Mouse (Mus musculus) limb, embryonic 11.5 days (tissue): ENCODE measurements around the gene Cacng7. TPM values are rescaled to one million over a fixed set of nuclear protein-coding genes. Genes with fewer than 3 reads are reported as not detected.

Experiments used
- ATAC-seq: fragments of 200-750 bp; cut with Nextera tagmentation; 2 replicates; pipeline ENCODE4 v1.8.0; 2017; ENCODE audit warnings: low read depth; ENCODE audit not compliant: insufficient number of reproducible peaks, low FRiP score, low TSS enrichment
- DNase-seq: peaks from one replicate; pipeline ENCODE4 v3.0.0-alpha.2; 2015; ENCODE audit warnings: low spot score
- H3K27ac ChIP-seq: fragments of 300-500 bp; sonication (generic); replicated peaks from 2 replicates; pipeline ENCODE4 v1.5.1; 2014; ENCODE audit warnings: low read depth, mild to moderate bottlenecking, low read length
- H3K27me3 ChIP-seq: fragments of 300-500 bp; sonication (generic); 2 replicates; pipeline ENCODE4 v1.6.1; 2014; ENCODE audit warnings: mild to moderate bottlenecking, low read length, mixed read lengths; ENCODE audit not compliant: control insufficient read depth, insufficient read depth
- H3K36me3 ChIP-seq: fragments of 300-500 bp; sonication (generic); 2 replicates; pipeline ENCODE4 v1.6.1; 2014; ENCODE audit warnings: mild to moderate bottlenecking, low read length, moderate library complexity, mixed read lengths; ENCODE audit not compliant: control insufficient read depth, insufficient read depth
- H3K4me1 ChIP-seq: fragments of 300-500 bp; sonication (generic); 2 replicates; pipeline ENCODE4 v1.6.1; 2014; ENCODE audit warnings: low read length, mixed read lengths; ENCODE audit not compliant: control insufficient read depth, insufficient read depth
- H3K4me2 ChIP-seq: fragments of 300-500 bp; sonication (generic); 2 replicates; pipeline ENCODE4 v1.6.1; 2014; ENCODE audit warnings: low read depth, mild to moderate bottlenecking, moderate library complexity; ENCODE audit not compliant: severe bottlenecking
- H3K4me3 ChIP-seq: fragments of 300-500 bp; sonication (generic); 2 replicates; pipeline ENCODE4 v1.5.1; 2014; ENCODE audit warnings: low read depth, low read length
- H3K9ac ChIP-seq: fragments of 300-500 bp; sonication (generic); 2 replicates; pipeline ENCODE4 v1.6.1; 2014; ENCODE audit warnings: mild to moderate bottlenecking, low read length
- H3K9me3 ChIP-seq: fragments of 300-500 bp; sonication (generic); 2 replicates; pipeline ENCODE4 v1.6.1; 2016; ENCODE audit warnings: low read length; ENCODE audit not compliant: control insufficient read depth
- WGBS: fragments of 180-500 bp; shearing (Covaris S2); extraction: QIAGEN DNeasy Blood & Tissue Kit; methylation state at CpG from one replicate; pipeline ENCODE4 v1.1.7; 2014; 5-methylcytosine and 5-hydroxymethylcytosine counted together
- polyA plus RNA-seq: library from polyadenylated mRNA; unstranded; fragments of >200 nt; fragmentation: Nextera tagmentation; extraction: Ambion mirVana; gene quantifications from 2 replicates; pipeline ENCODE4 v1.2.1, GENCODE M21; 2014

The Cacng7 gene
- polyA plus RNA-seq, 1 experiment from 2014 or later = 2.0 TPM

DNA sequence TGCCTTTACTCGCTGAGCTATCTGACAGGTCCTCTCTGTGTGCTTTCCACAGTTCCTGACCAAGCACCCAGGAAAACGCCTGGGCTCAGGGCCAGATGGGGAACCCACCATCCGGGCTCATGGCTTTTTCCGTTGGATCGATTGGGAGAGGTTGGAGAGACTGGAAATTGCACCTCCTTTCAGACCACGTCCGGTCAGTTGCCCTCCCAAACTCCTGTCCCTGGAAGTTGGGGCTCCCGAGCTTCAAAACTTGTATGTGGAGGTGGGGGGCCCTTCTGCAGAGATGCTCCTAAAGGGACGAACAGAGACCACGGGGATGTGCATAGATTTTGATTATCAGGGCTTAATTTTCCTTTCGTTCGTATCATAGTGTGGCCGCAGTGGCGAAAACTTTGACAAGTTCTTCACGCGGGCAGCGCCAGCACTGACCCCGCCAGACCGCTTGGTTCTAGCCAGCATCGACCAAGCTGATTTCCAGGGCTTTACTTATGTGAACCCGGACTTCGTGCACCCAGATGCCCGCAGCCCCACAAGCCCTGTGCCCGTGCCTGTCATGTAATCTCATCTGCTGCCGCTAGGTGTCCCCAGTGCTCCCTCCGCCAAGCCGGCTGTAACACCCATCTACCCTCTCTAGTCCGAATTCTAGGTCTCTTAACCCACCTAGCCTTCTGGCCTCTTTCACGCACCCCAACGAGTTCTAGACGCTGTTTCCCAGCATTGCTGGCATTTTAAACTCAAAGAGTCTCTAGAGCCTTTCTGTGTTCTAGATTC, 2.8 kb upstream of the Cacng7 start:
- Histone ChIP-seq H3K4me1 (peaks cover 7% of the 10 kb centered on the region), H3K9ac (no peak overlapping the region), H3K27ac (no peak overlapping the region), H3K4me3 (no peak overlapping the region), H3K9me3 (no peaks in the 10 kb centered on the region), H3K4me2 (0 out of 2 replicates have a peak overlapping the region, but pooled peaks have one; percentile 16), H3K27me3 (no peaks in the 10 kb centered on the region), H3K36me3 (no peaks in the 10 kb centered on the region)
- 21% methylated on average over 31 of the region's 31 CpGs for WGBS
- ATAC-seq (no peak), DNase-seq (peak; percentile 84)

DNA sequence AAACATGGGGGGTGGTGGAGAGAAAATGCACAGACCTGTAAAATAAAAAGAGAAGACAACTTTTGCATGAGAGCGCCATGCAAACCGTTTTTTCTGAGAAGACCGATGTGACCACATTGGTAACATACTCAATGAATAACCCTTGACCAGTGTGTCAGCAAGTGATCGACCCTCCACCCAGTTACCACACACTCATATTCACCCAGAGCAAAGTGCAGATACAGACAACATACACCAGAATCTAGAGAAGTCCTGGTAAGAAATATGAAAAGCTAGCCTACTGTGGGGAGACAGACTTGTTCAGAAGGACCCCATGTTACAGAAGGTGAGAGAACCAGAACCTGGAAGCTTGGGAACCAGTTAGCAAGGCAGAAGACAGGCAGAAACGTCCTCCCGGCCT, 1.6 kb upstream of the Cacng7 start:
- peak overlapping the region; percentile 64 for H3K4me2 ChIP-seq
- no peak overlapping the region for H3K9ac ChIP-seq
- DNase-seq (no peak), ATAC-seq (no peak)
- H3K27me3 ChIP-seq = no peaks in the 10 kb centered on the region
- H3K4me3 ChIP-seq = peak overlapping the region; percentile 61
- H3K4me1 ChIP-seq = peaks cover 7% of the 10 kb centered on the region
- WGBS = 51% methylated on average over 6 of the region's 6 CpGs
- no peak overlapping the region for H3K27ac ChIP-seq
- no peaks in the 10 kb centered on the region for H3K9me3 ChIP-seq
- H3K36me3 ChIP-seq = no peaks in the 10 kb centered on the region

DNA sequence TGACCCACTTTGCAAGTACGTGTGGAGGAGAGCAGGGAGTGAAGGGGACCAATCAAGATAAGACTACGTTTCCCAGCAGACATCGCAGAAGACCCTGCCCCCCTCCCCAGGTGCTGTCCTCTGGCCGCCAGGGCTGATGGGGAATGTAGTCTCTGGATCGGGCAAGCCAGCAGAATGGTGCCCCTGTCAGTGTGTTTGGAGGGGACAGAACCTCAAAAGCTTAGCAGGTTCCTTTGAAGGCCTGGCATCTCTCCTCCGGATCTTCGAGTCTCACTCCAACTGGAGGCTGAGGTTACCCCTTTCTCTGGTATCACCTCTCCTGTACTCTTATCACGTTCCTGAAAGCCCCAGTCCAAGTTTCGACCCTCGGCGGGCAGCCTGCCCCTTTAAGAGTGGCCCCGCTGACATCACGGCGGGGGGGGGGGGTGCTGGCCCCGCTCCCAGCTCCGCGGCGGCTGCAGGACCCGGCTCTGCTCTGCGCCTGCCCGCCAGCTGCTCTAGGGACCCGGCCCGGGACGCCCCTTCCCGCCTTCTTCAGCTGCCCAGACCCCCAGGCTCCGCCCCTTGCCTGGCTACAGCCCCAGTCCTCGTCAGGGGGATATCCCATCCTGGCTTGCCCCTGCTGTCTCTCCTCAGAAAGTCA, 1.1 kb upstream of the Cacng7 start:
- H3K9me3 ChIP-seq = no peaks in the 10 kb centered on the region
- under 1% methylated on average over 27 of the region's 27 CpGs for WGBS
- peak; percentile 92 for ATAC-seq

DNA sequence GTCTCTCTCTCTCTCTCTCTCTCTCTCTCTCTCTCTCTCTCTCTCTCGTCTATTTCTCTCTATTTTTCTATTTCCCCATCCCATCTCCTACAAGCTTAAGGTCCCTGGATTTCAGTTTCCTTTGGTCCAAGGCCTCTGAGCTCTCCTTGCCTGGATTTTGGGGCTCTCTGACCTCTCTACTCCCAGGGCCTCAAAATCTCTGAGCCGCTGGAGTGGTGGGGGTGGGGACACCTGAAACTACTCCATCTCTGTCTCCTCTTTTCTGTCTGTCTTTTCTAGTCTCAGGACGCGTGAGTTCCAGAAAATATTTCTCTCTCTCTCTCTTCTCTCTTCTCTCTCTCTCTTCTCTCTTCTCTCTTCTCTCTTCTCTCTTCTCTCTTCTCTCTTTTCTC, 535 bp upstream of the Cacng7 start:
- Histone ChIP-seq H3K4me2 (peak overlapping the region; percentile 64), H3K27me3 (no peaks in the 10 kb centered on the region), H3K9me3 (no peaks in the 10 kb centered on the region), H3K27ac (peak overlapping the region; percentile 68; the same call in 1 of the 2 replicates), H3K4me1 (peaks cover 7% of the 10 kb centered on the region), H3K4me3 (peak overlapping the region; percentile 61), H3K36me3 (no peaks in the 10 kb centered on the region), H3K9ac (peak overlapping the region; percentile 80; the same call in 1 of the 2 replicates)
- no peak for DNase-seq
- WGBS = under 1% methylated on average over 4 of the region's 4 CpGs
- no peak for ATAC-seq

More for the DNA sequence above, 1.1 kb upstream of the Cacng7 start:
- peaks cover 7% of the 10 kb centered on the region for H3K4me1 ChIP-seq
- peak overlapping the region; percentile 61 for H3K4me3 ChIP-seq
- H3K27ac ChIP-seq = peak overlapping the region; percentile 68; the same call in 1 of the 2 replicates
- H3K36me3 ChIP-seq = no peaks in the 10 kb centered on the region
- peak overlapping the region; percentile 30; the same call in 1 of the 2 replicates for H3K9ac ChIP-seq
- peak; percentile 87 for DNase-seq
- H3K27me3 ChIP-seq = no peaks in the 10 kb centered on the region
- H3K4me2 ChIP-seq = peak overlapping the region; percentile 64

DNA sequence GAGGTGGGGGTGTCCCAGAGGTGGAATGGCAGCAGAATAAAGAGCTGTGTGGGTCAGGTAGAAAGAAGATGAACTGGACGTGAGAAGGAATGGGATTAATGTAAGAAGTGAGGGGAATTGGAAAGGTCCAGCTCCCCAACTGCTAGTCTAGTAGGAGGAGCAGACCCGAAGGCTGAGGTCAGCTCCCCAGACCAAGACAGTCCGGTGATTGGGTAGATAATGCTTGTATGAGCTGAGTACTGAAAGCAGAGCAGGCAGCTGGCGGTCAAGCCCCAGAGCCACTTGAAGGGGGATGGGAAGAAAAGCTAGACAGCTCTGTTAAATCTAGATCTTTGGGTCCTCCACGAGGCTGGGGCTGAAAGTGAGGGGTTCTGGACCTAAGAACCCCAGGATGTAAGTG, 787 bp downstream of the Cacng7 start:
- Histone ChIP-seq H3K9ac (peak overlapping the region; percentile 80), H3K4me3 (peak overlapping the region; percentile 61), H3K27me3 (no peaks in the 10 kb centered on the region), H3K4me1 (peaks cover 7% of the 10 kb centered on the region), H3K9me3 (no peaks in the 10 kb centered on the region), H3K27ac (no peak overlapping the region), H3K4me2 (peak overlapping the region; percentile 64), H3K36me3 (no peaks in the 10 kb centered on the region)
- no peak for ATAC-seq
- no peak for DNase-seq
- WGBS = 13% methylated on average over 5 of the region's 5 CpGs

DNA sequence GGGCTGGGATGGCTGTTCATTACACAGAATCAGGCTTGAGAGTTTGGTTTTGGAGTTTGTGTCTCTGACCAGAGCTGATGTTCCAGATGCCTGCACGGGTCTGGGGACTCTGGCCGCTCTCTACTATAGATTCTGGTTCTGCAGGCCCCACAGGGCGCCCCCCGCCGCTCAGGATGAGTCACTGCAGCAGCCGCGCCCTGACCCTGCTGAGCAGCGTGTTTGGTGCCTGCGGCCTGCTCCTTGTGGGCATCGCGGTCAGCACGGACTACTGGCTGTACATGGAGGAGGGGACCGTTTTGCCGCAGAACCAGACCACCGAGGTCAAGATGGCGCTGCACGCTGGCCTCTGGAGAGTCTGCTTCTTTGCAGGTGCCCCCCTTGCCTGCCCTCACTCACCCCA, 3.7 kb downstream of the Cacng7 start:
- peaks cover 7% of the 10 kb centered on the region; the same call in 1 of the 2 replicates for H3K4me1 ChIP-seq
- H3K27ac ChIP-seq = no peak overlapping the region
- no peak overlapping the region for H3K4me3 ChIP-seq
- H3K27me3 ChIP-seq = no peaks in the 10 kb centered on the region
- ATAC-seq (no peak), DNase-seq (no peak)
- no peak overlapping the region for H3K4me2 ChIP-seq
- no peak overlapping the region for H3K9ac ChIP-seq
- H3K36me3 ChIP-seq = no peaks in the 10 kb centered on the region
- H3K9me3 ChIP-seq = no peaks in the 10 kb centered on the region
- 66% methylated on average over 17 of the region's 17 CpGs for WGBS

DNA sequence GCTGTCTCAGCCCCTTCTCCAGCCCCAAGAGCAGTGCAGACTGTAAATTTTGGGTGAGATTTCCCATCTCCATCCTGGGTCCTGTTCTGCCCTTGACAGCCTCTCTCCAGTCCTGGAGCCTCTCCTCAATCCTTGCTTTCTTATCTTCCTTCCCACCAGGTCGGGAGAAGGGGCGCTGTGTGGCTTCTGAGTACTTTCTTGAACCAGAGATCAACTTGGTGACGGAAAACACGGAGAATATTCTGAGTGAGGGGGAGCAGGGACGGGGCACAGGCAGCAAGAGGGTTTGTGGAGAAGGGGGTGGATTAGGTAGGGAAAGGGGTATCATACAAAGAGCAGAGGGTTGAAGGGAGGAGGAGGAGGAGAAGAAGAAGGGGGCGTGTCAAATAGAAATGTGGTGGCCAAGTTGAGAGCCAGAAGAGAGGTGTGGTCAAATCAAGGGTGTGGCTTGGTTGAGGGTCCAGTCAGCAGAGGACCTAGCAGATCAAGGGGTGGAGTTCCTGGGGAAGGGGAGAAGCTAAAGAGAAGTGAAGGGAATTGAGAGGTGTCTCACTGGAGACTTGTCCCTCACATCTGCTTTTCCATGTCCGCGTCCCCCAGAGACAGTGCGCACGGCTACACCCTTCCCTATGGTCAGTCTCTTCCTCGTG, 5.7 kb downstream of the Cacng7 start:
- WGBS = 80% methylated on average over 11 of the region's 11 CpGs
- DNase-seq (no peak), ATAC-seq (no peak)
- H3K27ac ChIP-seq = no peak overlapping the region
- no peak overlapping the region for H3K4me3 ChIP-seq
- H3K27me3 ChIP-seq = no peaks in the 10 kb centered on the region
- H3K9me3 ChIP-seq = no peaks in the 10 kb centered on the region
- no peak overlapping the region for H3K4me2 ChIP-seq
- peaks cover 6% of the 10 kb centered on the region; the same call in 1 of the 2 replicates for H3K4me1 ChIP-seq
- no peaks in the 10 kb centered on the region for H3K36me3 ChIP-seq
- H3K9ac ChIP-seq = no peak overlapping the region

DNA sequence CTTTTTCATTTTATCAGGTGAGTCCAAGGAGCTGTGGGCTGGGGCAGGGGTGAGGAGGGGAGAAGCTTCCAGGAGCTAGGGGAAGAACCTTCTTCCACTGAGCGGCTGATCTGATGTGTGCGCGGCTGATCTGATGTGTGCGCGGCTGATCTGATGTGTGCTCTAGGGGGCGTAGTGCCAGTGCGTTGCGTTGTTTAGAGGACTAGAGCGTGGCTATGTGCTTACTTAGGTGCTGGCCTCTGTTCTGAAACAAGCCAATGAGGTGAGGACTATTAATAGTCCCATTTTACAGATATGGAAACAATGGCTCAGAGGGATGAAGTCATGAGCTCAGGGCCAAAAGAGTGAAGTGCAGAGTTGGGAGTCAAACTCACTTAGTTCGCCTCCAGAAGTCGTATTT, 6.3 kb downstream of the Cacng7 start:
- Histone ChIP-seq H3K27ac (no peak overlapping the region), H3K4me1 (peaks cover under 1% of the 10 kb centered on the region; the same call in 1 of the 2 replicates), H3K9ac (no peak overlapping the region), H3K4me2 (no peak overlapping the region), H3K4me3 (no peak overlapping the region), H3K9me3 (no peaks in the 10 kb centered on the region), H3K36me3 (no peaks in the 10 kb centered on the region), H3K27me3 (no peaks in the 10 kb centered on the region)
- DNase-seq = no peak
- WGBS = 91% methylated on average over 11 of the region's 11 CpGs
- ATAC-seq = no peak
